Mouse (Mus musculus): ENCODE measurements around the gene Magi2.

Gene Magi2

GRCm38 (mm10) chr5:20642196-20642595, 1415.4 kb downstream of the Magi2 start:
- no peak for DNase-seq (ENCODE audit: low spot score in 2 of 2)

GRCm38 (mm10) chr5:20643741-20644140, 1416.9 kb downstream of the Magi2 start:
- no peak for DNase-seq (ENCODE audit: low spot score in 2 of 2)

GRCm38 (mm10) chr5:20646947-20647346, 1420.1 kb downstream of the Magi2 start:
- no peak for DNase-seq (ENCODE audit: low spot score in 2 of 2)

- peak; percentile 49 to 64 for DNase-seq (ENCODE audit: low spot score in 2 of 2)
Measured at GRCm38 (mm10) chr5:20653425-20654185, 1426.8 kb downstream of the Magi2 start.

GRCm38 (mm10) chr5:20654766-20655472, 1428.1 kb downstream of the Magi2 start:
- DNase-seq (ENCODE audit: low spot score in 2 of 2): no peak

GRCm38 (mm10) chr5:20657056-20657455, 1430.2 kb downstream of the Magi2 start:
- no peak for DNase-seq (ENCODE audit: low spot score in 2 of 2)

- no peak for DNase-seq (ENCODE audit: low spot score in 2 of 2)
Measured at GRCm38 (mm10) chr5:20667601-20668000, 1440.8 kb downstream of the Magi2 start.

GRCm38 (mm10) chr5:20668736-20669355, 1442.0 kb downstream of the Magi2 start:
- no peak for DNase-seq (ENCODE audit: low spot score in 2 of 2)

- no peak for DNase-seq (ENCODE audit: low spot score in 2 of 2)
Measured at GRCm38 (mm10) chr5:20669456-20669855, 1442.6 kb downstream of the Magi2 start.

- DNase-seq (ENCODE audit: low spot score in 2 of 2): peak; percentile 50 to 59
Measured at GRCm38 (mm10) chr5:20671826-20672225, 1445.0 kb downstream of the Magi2 start.

GRCm38 (mm10) chr5:20674523-20674922, 1447.7 kb downstream of the Magi2 start:
- DNase-seq (ENCODE audit: low spot score in 2 of 2): no peak

GRCm38 (mm10) chr5:20675163-20675665, 1448.4 kb downstream of the Magi2 start:
- no peak for DNase-seq (ENCODE audit: low spot score in 2 of 2)

GRCm38 (mm10) chr5:20676193-20676871, 1449.5 kb downstream of the Magi2 start:
- DNase-seq (ENCODE audit: low spot score in 2 of 2): peak; percentile 36 to 39

- no peak for DNase-seq (ENCODE audit: low spot score in 2 of 2)
Measured at GRCm38 (mm10) chr5:20677246-20677645, 1450.4 kb downstream of the Magi2 start.

- no peak for DNase-seq (ENCODE audit: low spot score in 2 of 2)
Measured at GRCm38 (mm10) chr5:20678573-20678972, 1451.7 kb downstream of the Magi2 start.

GRCm38 (mm10) chr5:20679920-20680319, 1453.1 kb downstream of the Magi2 start:
- no peak for DNase-seq (ENCODE audit: low spot score in 2 of 2)

GRCm38 (mm10) chr5:20680833-20681530, 1454.1 kb downstream of the Magi2 start:
- peak; percentile 50 to 69 for DNase-seq (ENCODE audit: low spot score in 2 of 2)

GRCm38 (mm10) chr5:20681660-20682059, 1454.8 kb downstream of the Magi2 start:
- no peak for DNase-seq (ENCODE audit: low spot score in 2 of 2)

GRCm38 (mm10) chr5:20682208-20682607, 1455.4 kb downstream of the Magi2 start:
- DNase-seq (ENCODE audit: low spot score in 2 of 2): no peak

GRCm38 (mm10) chr5:20684112-20684511, 1457.3 kb downstream of the Magi2 start:
- peak in 1 of 2 experiments; percentile 23 for DNase-seq (ENCODE audit: low spot score in 2 of 2)

- DNase-seq (ENCODE audit: low spot score in 2 of 2): no peak
Measured at GRCm38 (mm10) chr5:20692230-20692629, 1465.4 kb downstream of the Magi2 start.

Data from right cerebral cortex, adult 2 months (tissue).